Mouse (Mus musculus): ENCODE measurements around the gene Nrn1. TPM values are rescaled to one million over a fixed set of nuclear protein-coding genes. Genes with fewer than 3 reads are reported as not detected.

Nrn1 gene
- 1.1 and 1.9 TPM in 2 replicates for polyA plus RNA-seq (2012; rRNA removed)

DNA sequence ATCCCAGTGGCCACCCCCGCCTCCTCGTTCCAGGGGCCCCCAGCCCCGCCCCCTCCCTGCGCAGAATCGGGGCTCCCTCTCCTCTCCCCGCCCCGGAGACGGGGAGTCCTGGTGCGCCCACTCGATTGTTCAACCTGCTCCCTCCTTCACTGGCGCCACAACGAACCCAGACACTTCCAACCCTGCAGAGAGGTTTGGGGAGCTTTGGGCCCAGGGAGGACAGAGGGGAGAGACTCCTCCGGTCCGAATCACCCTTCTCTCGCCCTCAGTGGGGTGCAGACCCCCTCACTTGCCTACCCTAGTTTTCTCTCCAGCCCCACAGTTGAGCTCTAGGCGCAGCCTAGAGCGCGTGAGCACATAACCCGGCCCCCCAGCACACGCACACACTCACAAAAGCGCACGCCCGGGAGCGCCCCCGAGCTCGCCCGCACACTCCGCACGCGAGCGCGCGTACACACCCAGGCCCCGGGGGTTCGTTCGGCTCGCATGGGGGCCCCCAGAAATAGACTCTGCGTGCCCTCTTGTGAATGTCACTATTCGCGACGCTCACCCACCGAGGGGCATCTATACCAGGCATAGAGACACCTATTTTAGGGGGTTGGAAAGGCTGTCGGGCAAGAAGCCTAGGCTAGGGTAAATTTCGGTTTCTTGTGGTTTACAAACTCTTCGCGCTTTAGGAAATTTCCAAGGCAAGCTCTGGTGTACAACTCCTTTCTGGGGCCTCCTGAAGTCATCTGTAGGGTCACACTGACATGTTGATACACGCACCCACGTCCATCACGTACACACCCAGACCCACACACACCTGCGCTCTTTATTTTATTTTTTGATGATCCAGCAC is at the start of gene Nrn1:
TSS of gene Nrn1 (minus strand) at position 401 of the 841 bp plus-strand sequence.
- Histone ChIP-seq H3K27me3 (ENCODE audit: control insufficient read depth, insufficient read depth, low read length) (peaks cover 22% of the 10 kb centered on the region), H3K27ac (ENCODE audit: control insufficient read depth, insufficient read depth, low read length) (no peak within 1 kb of the TSS), H3K36me3 (ENCODE audit: control insufficient read depth, insufficient read depth, low read length) (no peaks in the 10 kb centered on the region), H3K4me3 (ENCODE audit: control insufficient read depth, insufficient read depth, low read length) (peak within 1 kb of the TSS; percentile 43), H3K4me1 (replicated peaks; ENCODE audit: control insufficient read depth, insufficient read depth, low read length) (peaks cover 17% of the 10 kb centered on the region)
- 5% methylated on average over 49 of the region's 50 CpGs for WGBS
- no peak for TF ChIP-seq CTCF (IDR thresholded peaks at IDR 0.05; ENCODE audit: borderline replicate concordance, control insufficient read depth, extremely low read depth, insufficient read depth, low read length, poor library complexity)
- TF ChIP-seq POLR2A (IDR thresholded peaks at IDR 0.05; ENCODE audit: control insufficient read depth, extremely low read depth, insufficient read depth, low read length, poor library complexity) = no peak
- DNase-seq = no peak

DNA sequence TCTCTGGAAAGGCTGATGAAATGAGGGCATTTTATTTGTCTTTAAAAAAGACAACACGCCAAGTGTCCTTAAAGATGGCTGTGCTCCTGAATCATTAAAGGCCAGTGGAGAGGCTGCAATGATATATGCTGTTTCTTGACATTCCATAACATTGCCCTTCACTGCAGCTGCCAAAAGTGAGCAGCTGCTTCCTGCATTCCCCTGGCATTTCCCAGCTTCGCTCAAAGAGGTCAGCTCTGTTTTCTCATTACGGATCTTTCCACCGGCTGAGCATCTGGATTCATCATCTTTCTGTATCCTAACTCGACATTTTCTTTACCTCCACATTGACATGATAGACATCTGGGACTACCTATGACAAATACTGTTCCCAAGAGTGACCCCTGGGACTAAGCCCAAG is 44.7 kb upstream of the Nrn1 start:
- no peak overlapping the region for H3K27ac ChIP-seq (ENCODE audit: control insufficient read depth, insufficient read depth, low read length)
- H3K27me3 ChIP-seq (ENCODE audit: control insufficient read depth, insufficient read depth, low read length) = no peaks in the 10 kb centered on the region
- no peak for DNase-seq
- no peaks in the 10 kb centered on the region for H3K36me3 ChIP-seq (ENCODE audit: control insufficient read depth, insufficient read depth, low read length)
- 91% methylated on average over 5 of the region's 5 CpGs for WGBS
- no peak overlapping the region for H3K4me3 ChIP-seq (ENCODE audit: control insufficient read depth, insufficient read depth, low read length)
- no peak for TF ChIP-seq CTCF (IDR thresholded peaks at IDR 0.05; ENCODE audit: borderline replicate concordance, control insufficient read depth, extremely low read depth, insufficient read depth, low read length, poor library complexity)
- no peak for TF ChIP-seq POLR2A (IDR thresholded peaks at IDR 0.05; ENCODE audit: control insufficient read depth, extremely low read depth, insufficient read depth, low read length, poor library complexity)
- no peaks in the 10 kb centered on the region for H3K4me1 ChIP-seq (replicated peaks; ENCODE audit: control insufficient read depth, insufficient read depth, low read length)

DNA sequence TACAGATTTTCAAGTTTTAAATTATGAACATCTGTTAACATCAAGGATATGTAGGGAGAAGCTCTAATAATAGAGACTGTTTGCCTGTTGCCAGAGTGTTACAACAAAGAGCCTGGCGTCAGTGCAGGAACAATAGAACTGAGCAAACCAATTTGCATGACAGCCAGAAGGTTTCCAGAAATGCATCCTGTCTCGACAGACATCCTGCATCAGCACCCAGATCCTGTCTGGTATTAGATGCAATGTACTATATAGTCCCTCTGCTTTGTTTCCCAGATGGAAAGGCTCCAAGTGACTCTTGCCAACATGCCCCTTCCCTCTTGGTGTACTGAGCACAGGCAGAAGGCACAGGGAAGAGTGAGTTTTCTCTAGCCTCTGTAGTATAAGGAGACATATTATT is 31.9 kb upstream of the Nrn1 start:
- Histone ChIP-seq H3K4me3 (ENCODE audit: control insufficient read depth, insufficient read depth, low read length) (no peak overlapping the region), H3K36me3 (ENCODE audit: control insufficient read depth, insufficient read depth, low read length) (no peaks in the 10 kb centered on the region), H3K27ac (ENCODE audit: control insufficient read depth, insufficient read depth, low read length) (no peak overlapping the region), H3K4me1 (replicated peaks; ENCODE audit: control insufficient read depth, insufficient read depth, low read length) (no peaks in the 10 kb centered on the region), H3K27me3 (ENCODE audit: control insufficient read depth, insufficient read depth, low read length) (no peaks in the 10 kb centered on the region)
- 75% methylated on average over 2 of the region's 2 CpGs for WGBS
- TF ChIP-seq POLR2A (IDR thresholded peaks at IDR 0.05; ENCODE audit: control insufficient read depth, extremely low read depth, insufficient read depth, low read length, poor library complexity) = no peak
- TF ChIP-seq CTCF (IDR thresholded peaks at IDR 0.05; ENCODE audit: borderline replicate concordance, control insufficient read depth, extremely low read depth, insufficient read depth, low read length, poor library complexity) = no peak
- DNase-seq = no peak

DNA sequence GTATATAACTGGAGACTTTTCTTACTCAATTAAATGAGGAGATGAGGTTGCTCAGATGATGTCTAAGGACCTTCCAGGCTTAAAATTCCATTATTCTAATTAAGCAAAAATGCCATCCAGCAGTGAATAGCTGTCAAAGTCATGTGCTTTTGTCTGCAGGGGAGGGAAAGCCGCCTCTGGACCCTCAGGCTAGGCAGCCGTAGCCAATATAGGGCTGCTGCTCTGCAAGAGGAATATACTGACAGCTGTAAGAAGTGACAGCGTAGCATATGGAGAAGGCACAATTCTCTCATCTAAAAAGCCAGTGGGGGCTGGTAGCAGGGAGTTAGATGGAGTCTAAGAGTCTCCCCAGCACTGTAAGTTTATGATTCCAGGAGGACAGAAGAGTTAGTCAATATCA is 16.9 kb upstream of the Nrn1 start:
- DNase-seq = no peak
- no peaks in the 10 kb centered on the region for H3K4me1 ChIP-seq (replicated peaks; ENCODE audit: control insufficient read depth, insufficient read depth, low read length)
- H3K36me3 ChIP-seq (ENCODE audit: control insufficient read depth, insufficient read depth, low read length) = no peaks in the 10 kb centered on the region
- no peaks in the 10 kb centered on the region for H3K27me3 ChIP-seq (ENCODE audit: control insufficient read depth, insufficient read depth, low read length)
- 91% methylated on average over 3 of the region's 3 CpGs for WGBS
- H3K27ac ChIP-seq (ENCODE audit: control insufficient read depth, insufficient read depth, low read length) = no peak overlapping the region
- no peak overlapping the region for H3K4me3 ChIP-seq (ENCODE audit: control insufficient read depth, insufficient read depth, low read length)
- TF ChIP-seq POLR2A (IDR thresholded peaks at IDR 0.05; ENCODE audit: control insufficient read depth, extremely low read depth, insufficient read depth, low read length, poor library complexity) (no peak), CTCF (IDR thresholded peaks at IDR 0.05; ENCODE audit: borderline replicate concordance, control insufficient read depth, extremely low read depth, insufficient read depth, low read length, poor library complexity) (no peak)

DNA sequence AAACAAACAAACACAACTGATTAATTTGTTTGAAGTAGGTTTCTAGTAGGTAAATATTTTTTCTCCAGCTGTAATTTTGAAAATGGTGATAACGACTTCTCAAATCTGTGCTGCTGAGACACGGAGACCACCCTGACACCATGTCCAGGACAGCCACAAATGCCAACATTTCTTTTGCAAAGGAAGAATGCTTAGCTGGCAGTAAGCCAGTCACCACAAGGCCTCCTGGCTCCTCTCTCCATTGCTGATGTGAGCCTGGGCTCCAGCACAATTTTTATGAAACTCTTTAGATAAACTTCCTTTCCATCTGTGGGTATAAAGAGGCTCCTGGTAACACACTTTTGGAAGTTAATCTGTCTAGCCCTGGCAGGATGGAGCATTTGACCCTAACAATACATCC is 15.1 kb upstream of the Nrn1 start:
- no peaks in the 10 kb centered on the region for H3K27me3 ChIP-seq (ENCODE audit: control insufficient read depth, insufficient read depth, low read length)
- H3K36me3 ChIP-seq (ENCODE audit: control insufficient read depth, insufficient read depth, low read length) = no peaks in the 10 kb centered on the region
- H3K4me1 ChIP-seq (replicated peaks; ENCODE audit: control insufficient read depth, insufficient read depth, low read length) = no peaks in the 10 kb centered on the region
- no peak overlapping the region for H3K4me3 ChIP-seq (ENCODE audit: control insufficient read depth, insufficient read depth, low read length)
- no peak for DNase-seq
- 62% methylated on average over 2 of the region's 2 CpGs for WGBS
- no peak overlapping the region for H3K27ac ChIP-seq (ENCODE audit: control insufficient read depth, insufficient read depth, low read length)
- no peak for TF ChIP-seq POLR2A (IDR thresholded peaks at IDR 0.05; ENCODE audit: control insufficient read depth, extremely low read depth, insufficient read depth, low read length, poor library complexity)
- no peak for TF ChIP-seq CTCF (IDR thresholded peaks at IDR 0.05; ENCODE audit: borderline replicate concordance, control insufficient read depth, extremely low read depth, insufficient read depth, low read length, poor library complexity)

DNA sequence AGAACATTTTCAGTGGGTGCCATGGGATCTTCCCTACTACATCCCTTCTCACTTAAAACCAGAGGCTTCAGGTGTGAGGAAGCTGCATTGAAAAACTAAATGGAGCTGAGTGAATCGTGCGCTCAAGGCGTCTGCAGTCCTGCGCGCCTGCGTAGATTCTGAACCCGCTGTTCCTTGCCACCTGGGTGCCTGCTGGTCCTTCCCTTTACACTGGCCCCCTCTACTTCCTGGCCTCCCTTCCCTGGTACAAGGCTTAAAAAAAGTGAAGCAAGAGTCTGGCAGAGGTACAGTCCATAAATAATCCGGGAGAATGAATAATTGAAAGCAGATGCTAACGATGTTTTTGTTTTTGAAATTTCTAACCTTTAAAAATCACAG is 1.7 kb upstream of the Nrn1 start:
- Histone ChIP-seq H3K36me3 (ENCODE audit: control insufficient read depth, insufficient read depth, low read length) (no peaks in the 10 kb centered on the region), H3K27ac (ENCODE audit: control insufficient read depth, insufficient read depth, low read length) (no peak overlapping the region), H3K27me3 (ENCODE audit: control insufficient read depth, insufficient read depth, low read length) (peaks cover 11% of the 10 kb centered on the region), H3K4me1 (replicated peaks; ENCODE audit: control insufficient read depth, insufficient read depth, low read length) (peaks cover 13% of the 10 kb centered on the region), H3K4me3 (ENCODE audit: control insufficient read depth, insufficient read depth, low read length) (peak overlapping the region; percentile 43)
- 9% methylated on average over 9 of the region's 9 CpGs for WGBS
- DNase-seq = no peak
- TF ChIP-seq POLR2A (IDR thresholded peaks at IDR 0.05; ENCODE audit: control insufficient read depth, extremely low read depth, insufficient read depth, low read length, poor library complexity) (no peak), CTCF (IDR thresholded peaks at IDR 0.05; ENCODE audit: borderline replicate concordance, control insufficient read depth, extremely low read depth, insufficient read depth, low read length, poor library complexity) (no peak)

All from thymus, adult 2 months (tissue).